Mouse (Mus musculus) cerebellum, postnatal 25 days (tissue): ENCODE data around the gene Fut7.

Experiments used
- DNase-seq, 2 experiments: peaks; one replicate each; pipeline ENCODE4 v3.0.0; 2021; ENCODE audit warnings: mixed read lengths in 2 of 2

Gene Fut7

GRCm38 (mm10) chr2:25425481-25425880, 2.4 kb downstream of the Fut7 start:
- DNase-seq, result peak; percentile 67 to 72

- peak; percentile 86 to 90 for DNase-seq
Observed at GRCm38 (mm10) chr2:25426721-25427191, 3.7 kb downstream of the Fut7 start.

GRCm38 (mm10) chr2:25427256-25427655, 4.2 kb downstream of the Fut7 start:
- peak in 1 of 2 experiments; percentile 31 for DNase-seq

- peak; percentile 98 to 99 for DNase-seq
Observed at GRCm38 (mm10) chr2:25428442-25429236, 5.6 kb downstream of the Fut7 start, which contains the start of gene Abca2. Gene Abca2, plus strand, starts transcription at chr2:25428703.

GRCm38 (mm10) chr2:25429435-25430180, 6.5 kb downstream of the Fut7 start:
- DNase-seq, result peak; percentile 82 to 84

- peak; percentile 52 to 53 for DNase-seq
Observed at GRCm38 (mm10) chr2:25430395-25431233, 7.5 kb downstream of the Fut7 start.

- peak; percentile 45 to 56 for DNase-seq
Observed at GRCm38 (mm10) chr2:25431308-25431855, 8.3 kb downstream of the Fut7 start.

GRCm38 (mm10) chr2:25432326-25433098, 9.4 kb downstream of the Fut7 start:
- peak in 1 of 2 experiments; percentile 46 for DNase-seq

GRCm38 (mm10) chr2:25433101-25433500, 10.0 kb downstream of the Fut7 start:
- DNase-seq, result peak; percentile 40 to 47

- DNase-seq, result peak; percentile 96 to 98
Observed at GRCm38 (mm10) chr2:25434292-25434691, 11.2 kb downstream of the Fut7 start.

GRCm38 (mm10) chr2:25436286-25436820, 13.3 kb downstream of the Fut7 start:
- peak in 1 of 2 experiments; percentile 51 for DNase-seq

GRCm38 (mm10) chr2:25441067-25441466, 18.0 kb downstream of the Fut7 start:
- DNase-seq, result peak in 1 of 2 experiments; percentile 55

- DNase-seq, result no peak
Observed at GRCm38 (mm10) chr2:25442682-25443081, 19.6 kb downstream of the Fut7 start.

- no peak for DNase-seq
Observed at GRCm38 (mm10) chr2:25450853-25451647, 28.0 kb downstream of the Fut7 start.

GRCm38 (mm10) chr2:25452951-25453350, 29.9 kb downstream of the Fut7 start:
- DNase-seq, result no peak

GRCm38 (mm10) chr2:25456205-25456953, 33.3 kb downstream of the Fut7 start, which contains the start of gene Clic3:
Gene Clic3, plus strand, starts transcription at chr2:25456838.
- DNase-seq, result peak in 1 of 2 experiments; percentile 57

- peak; percentile 64 to 72 for DNase-seq
Observed at GRCm38 (mm10) chr2:25457022-25457896, 34.2 kb downstream of the Fut7 start.

GRCm38 (mm10) chr2:25458911-25459310, 35.8 kb downstream of the Fut7 start:
- peak; percentile 54 to 71 for DNase-seq
